Mouse (Mus musculus) CH12.LX (cell line): Measurements from ENCODE around the gene Cox7b2.

Source experiments
- CHD1 ChIP-seq: IDR thresholded peaks from 2 replicates; pipeline ENCODE4 v1.6.1; 2012; ENCODE audit warnings: low read depth, low read length, improper control_type of control experiment, inconsistent platforms
- CTCF ChIP-seq, 2 experiments: IDR thresholded peaks in 1 of 2; conservative IDR thresholded peaks in 1 of 2; 2 replicates each; pipeline ENCODE4 v1.5.1; 2011 to 2012; ENCODE audit warnings: low read depth in 2 of 2, low read length in 2 of 2, improper control_type of control experiment in 1 of 2, inconsistent platforms in 1 of 2, mild to moderate bottlenecking in 1 of 2, moderate library complexity in 1 of 2
- EP300 ChIP-seq: IDR thresholded peaks from 2 replicates; pipeline ENCODE4 v1.6.1; 2011; ENCODE audit warnings: low read length, improper control_type of control experiment
- NRF1 ChIP-seq: IDR thresholded peaks from 2 replicates; pipeline ENCODE4 v1.6.1; 2014; ENCODE audit warnings: low read depth, mild to moderate bottlenecking, inconsistent platforms, low read length, improper control_type of control experiment, moderate library complexity
- POLR2A ChIP-seq: IDR thresholded peaks from 2 replicates; pipeline ENCODE4 v1.6.1; 2011; ENCODE audit warnings: low read depth, mild to moderate bottlenecking, improper control_type of control experiment, low read length
- POLR2AphosphoS2 ChIP-seq: IDR thresholded peaks from 2 replicates; pipeline ENCODE4 v1.6.1; 2011; ENCODE audit warnings: low read depth, low read length, improper control_type of control experiment
- SIN3A ChIP-seq: IDR thresholded peaks from 2 replicates; pipeline ENCODE4 v1.6.1; 2012; ENCODE audit warnings: low read length, improper control_type of control experiment, inconsistent platforms
- USF1 ChIP-seq: IDR thresholded peaks from 2 replicates; pipeline ENCODE4 v1.6.1; 2014; ENCODE audit warnings: low read depth, mild to moderate bottlenecking, inconsistent platforms, low read length, improper control_type of control experiment
- ZC3H11A ChIP-seq: IDR thresholded peaks from 2 replicates; pipeline ENCODE4 v1.6.1; 2012; ENCODE audit warnings: low read depth, mild to moderate bottlenecking, inconsistent platforms, low read length, improper control_type of control experiment
- ZNF384 ChIP-seq: IDR thresholded peaks from 2 replicates; pipeline ENCODE4 v1.6.1; 2012; ENCODE audit warnings: low read depth, low read length, improper control_type of control experiment, inconsistent platforms

- TF ChIP-seq CHD1 (no peak), USF1 (no peak), CTCF (conservative IDR thresholded peaks at IDR 0.05 in 1 of 2, IDR thresholded peaks at IDR 0.05 in 1 of 2; ENCODE audit: low read depth in 2 of 2, low read length in 2 of 2) (no peak), ZC3H11A (no peak), POLR2AphosphoS2 (no peak), NRF1 (no peak), POLR2A (no peak), SIN3A (no peak), EP300 (no peak), ZNF384 (no peak)
These were observed at the start of gene Cox7b2 for GRCm38 (mm10) chr5:71548079-71548478.
